Mouse (Mus musculus) brain, embryonic 14.5 days (tissue): Measurements from ENCODE around the gene Alkbh2. TPM values are rescaled to one million over a fixed set of nuclear protein-coding genes. Genes with fewer than 3 reads are reported as not detected.

ENCODE experiments used
- DNase-seq: peaks from one replicate; pipeline ENCODE4 v3.0.0-alpha.2; 2011; ENCODE audit warnings: low read depth
- CTCF ChIP-seq: fragments of 200-500 bp; IDR thresholded peaks from 2 replicates; pipeline ENCODE4 v1.5.1; 2012; ENCODE audit warnings: inconsistent platforms, mild to moderate bottlenecking, moderate library complexity, borderline replicate concordance; ENCODE audit not compliant: insufficient read depth, insufficient read length; ENCODE audit errors: extremely low read depth
- POLR2A ChIP-seq: fragments of 200-500 bp; IDR thresholded peaks from 2 replicates; pipeline ENCODE4 v1.6.1; 2012; ENCODE audit warnings: mild to moderate bottlenecking, inconsistent platforms, borderline replicate concordance; ENCODE audit not compliant: poor library complexity, insufficient read depth, insufficient read length, severe bottlenecking; ENCODE audit errors: extremely low read depth
- polyA plus RNA-seq: library from polyadenylated mRNA; depleted of rRNA; stranded (reverse); fragments of >200 nt; gene quantifications from 2 replicates; pipeline ENCODE4 v1.2.3, GENCODE M21; 2012

Gene Alkbh2
- polyA plus RNA-seq, 1 experiment = 7.9 TPM

- TF ChIP-seq POLR2A = no peak
- TF ChIP-seq CTCF = no peak
- DNase-seq = no peak
Observed at GRCm38 (mm10) chr5:114126008-114126407, 2.0 kb downstream of the Alkbh2 start.

- TF ChIP-seq POLR2A (no peak), CTCF (no peak)
- DNase-seq = no peak
Observed at GRCm38 (mm10) chr5:114119806-114120205, 8.2 kb downstream of the Alkbh2 start.

- TF ChIP-seq POLR2A = no peak
Observed at GRCm38 (mm10) chr5:114116586-114116985, 11.4 kb downstream of the Alkbh2 start.

GRCm38 (mm10) chr5:114115030-114115429 lies 13.0 kb downstream of the Alkbh2 start:
- TF ChIP-seq POLR2A = no peak
- no peak for TF ChIP-seq CTCF
- no peak for DNase-seq

More at GRCm38 (mm10) chr5:114116586-114116985, 11.4 kb downstream of the Alkbh2 start:
- no peak for DNase-seq

- no peak for DNase-seq
- TF ChIP-seq POLR2A (no peak), CTCF (peak; percentile 26; the same call in 1 of the 2 replicates)
Observed at GRCm38 (mm10) chr5:114113334-114113733, 14.7 kb downstream of the Alkbh2 start.

- no peak for DNase-seq
- no peak for TF ChIP-seq POLR2A
- no peak for TF ChIP-seq CTCF
Observed at GRCm38 (mm10) chr5:114106391-114106935, 21.6 kb downstream of the Alkbh2 start.

- no peak for DNase-seq
- TF ChIP-seq POLR2A = no peak
- no peak for TF ChIP-seq CTCF
Observed at GRCm38 (mm10) chr5:114102807-114103206, 25.2 kb downstream of the Alkbh2 start.

- DNase-seq = no peak
- TF ChIP-seq CTCF = no peak
- no peak for TF ChIP-seq POLR2A
Observed at GRCm38 (mm10) chr5:114101873-114102272, 26.1 kb downstream of the Alkbh2 start.

GRCm38 (mm10) chr5:114100390-114101099 lies 27.5 kb downstream of the Alkbh2 start:
- TF ChIP-seq CTCF (no peak), POLR2A (no peak)
- no peak for DNase-seq

- DNase-seq = peak; percentile 97
- TF ChIP-seq CTCF (no peak), POLR2A (peak; percentile 32; the same call in 1 of the 2 replicates)
Observed at GRCm38 (mm10) chr5:114099709-114100389, 28.2 kb downstream of the Alkbh2 start.

GRCm38 (mm10) chr5:114091057-114091807 lies 36.8 kb downstream of the Alkbh2 start, which contains the start of gene Svop:
Gene Svop, minus strand, starts transcription at chr5:114091570.
- DNase-seq = peak; percentile 89
- TF ChIP-seq POLR2A (peak; percentile 60; the same call in 1 of the 2 replicates), CTCF (no peak)
